Mouse (Mus musculus) midbrain, embryonic 14.5 days (tissue): ENCODE measurements around the gene Tbc1d21. TPM values are rescaled to one million over a fixed set of nuclear protein-coding genes. Genes with fewer than 3 reads are reported as not detected.
A peak's percentile ranks its signal among the peaks of the same experiment; 100 is the strongest.

Experiments used
- ATAC-seq: fragments of 200-750 bp; cut with Nextera tagmentation; 2 replicates; pipeline ENCODE4 v1.8.0; 2017; ENCODE audit warnings: moderate number of reproducible peaks, moderate library complexity; ENCODE audit not compliant: low FRiP score, low TSS enrichment
- DNase-seq: peaks from one replicate; pipeline ENCODE4 v3.0.0-alpha.2; 2015
- H3K27ac ChIP-seq: fragments of 300-500 bp; sonication (generic); replicated peaks from 2 replicates; pipeline ENCODE4 v1.5.1; 2014; ENCODE audit warnings: mild to moderate bottlenecking, low read depth, low read length, moderate library complexity
- H3K27me3 ChIP-seq: fragments of 300-500 bp; sonication (generic); 2 replicates; pipeline ENCODE4 v1.6.1; 2014; ENCODE audit warnings: low read length, control low read depth, mixed read lengths; ENCODE audit not compliant: control insufficient read depth, insufficient read depth
- H3K36me3 ChIP-seq: fragments of 300-500 bp; sonication (generic); 2 replicates; pipeline ENCODE4 v1.6.1; 2014; ENCODE audit warnings: low read length, control low read depth; ENCODE audit not compliant: control insufficient read depth, insufficient read depth
- H3K4me1 ChIP-seq: fragments of 300-500 bp; sonication (generic); 2 replicates; pipeline ENCODE4 v1.6.1; 2014; ENCODE audit warnings: mild to moderate bottlenecking, antibody characterized with exemption, low read length, control low read depth; ENCODE audit not compliant: control insufficient read depth, insufficient read depth
- H3K4me2 ChIP-seq: fragments of 300-500 bp; sonication (generic); 2 replicates; pipeline ENCODE4 v1.6.1; 2014; ENCODE audit warnings: mild to moderate bottlenecking, low read length, moderate library complexity
- H3K4me3 ChIP-seq: fragments of 300-500 bp; sonication (generic); replicated peaks from 2 replicates; pipeline ENCODE4 v1.5.1; 2014; ENCODE audit warnings: low read depth, low read length
- H3K9ac ChIP-seq: fragments of 300-500 bp; sonication (generic); replicated peaks from 2 replicates; pipeline ENCODE4 v1.6.1; 2014; ENCODE audit warnings: mild to moderate bottlenecking, low read length, moderate library complexity
- H3K9me3 ChIP-seq: fragments of 300-500 bp; sonication (generic); 2 replicates; pipeline ENCODE4 v1.6.1; 2016; ENCODE audit warnings: low read length, control low read depth, mixed read lengths; ENCODE audit not compliant: control insufficient read depth
- WGBS: fragments of 180-500 bp; shearing (Covaris S2); extraction: QIAGEN DNeasy Blood & Tissue Kit; methylation state at CpG from one replicate; pipeline ENCODE4 v1.1.7; 2014; 5-methylcytosine and 5-hydroxymethylcytosine counted together
- polyA plus RNA-seq: library from polyadenylated mRNA; unstranded; fragments of >200 nt; fragmentation: Nextera tagmentation; extraction: Ambion mirVana; gene quantifications from 2 replicates; pipeline ENCODE4 v1.2.1, GENCODE M21; 2014

Tbc1d21 gene
- polyA plus RNA-seq, result not detected in 2 replicates

GRCm38 (mm10) chr9:58370355-58370754 is at the start of gene Tbc1d21:
Tbc1d21 (minus strand) TSS chr9:58370455.
- DNase-seq (no peak), ATAC-seq (no peak)
- Histone ChIP-seq H3K27ac (no peak within 1 kb of the TSS), H3K9ac (no peak within 1 kb of the TSS), H3K4me1 (0 out of 2 replicates have a peak, but pooled peaks cover 3% of the 10 kb centered on the region), H3K36me3 (no peaks in the 10 kb centered on the region), H3K4me2 (no peak within 1 kb of the TSS), H3K27me3 (no peaks in the 10 kb centered on the region), H3K4me3 (no peak within 1 kb of the TSS), H3K9me3 (no peaks in the 10 kb centered on the region)
- 100% methylated on average over 1 of the region's 1 CpGs for WGBS

GRCm38 (mm10) chr9:58411556-58411955 is 41.3 kb upstream of the Tbc1d21 start:
- WGBS, result 81% methylated on average over 9 of the region's 9 CpGs
- DNase-seq, result no peak

DNA sequence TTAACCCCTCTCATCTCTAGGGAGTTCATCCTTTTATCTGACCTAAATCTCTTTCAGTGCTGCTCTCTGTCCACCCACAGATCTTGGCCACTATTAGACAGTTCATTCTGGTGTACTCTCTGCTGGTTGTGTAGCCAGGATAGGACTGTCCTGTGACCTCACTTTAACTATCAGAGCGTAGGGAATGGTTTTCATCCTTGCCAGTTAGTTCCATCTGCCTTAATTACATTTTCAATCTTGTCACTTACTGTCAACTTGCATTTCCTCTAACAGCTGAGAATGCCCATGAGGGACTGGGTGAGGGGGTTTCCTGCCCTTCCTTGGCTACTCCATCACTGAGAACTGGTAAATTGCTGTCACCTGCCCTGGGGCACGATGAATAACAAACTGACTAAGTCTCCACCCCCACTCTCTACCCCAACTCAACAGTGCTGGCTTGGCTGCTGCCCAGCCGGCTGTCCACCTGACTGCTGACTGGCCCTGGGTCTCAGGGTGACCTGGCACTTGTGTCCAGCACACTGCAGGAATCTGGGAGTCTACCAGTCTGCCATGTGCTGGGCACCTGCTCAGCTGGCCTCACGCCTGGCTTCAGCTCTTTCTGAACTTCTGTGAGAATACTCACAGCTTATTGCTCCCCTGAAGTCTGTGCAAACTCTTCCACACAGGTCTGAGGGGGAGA is 39.9 kb upstream of the Tbc1d21 start:
- ATAC-seq, result no peak
- WGBS, result 64% methylated on average over 4 of the region's 4 CpGs

More at GRCm38 (mm10) chr9:58411556-58411955, 41.3 kb upstream of the Tbc1d21 start:
- Histone ChIP-seq H3K4me1 (0 out of 2 replicates have a peak, but pooled peaks cover 7% of the 10 kb centered on the region), H3K4me3 (no peak overlapping the region), H3K9ac (no peak overlapping the region), H3K27ac (no peak overlapping the region), H3K36me3 (no peaks in the 10 kb centered on the region), H3K9me3 (no peaks in the 10 kb centered on the region), H3K4me2 (no peak overlapping the region), H3K27me3 (no peaks in the 10 kb centered on the region)
- no peak for ATAC-seq

GRCm38 (mm10) chr9:58409247-58409646 is 39.0 kb upstream of the Tbc1d21 start:
- no peak overlapping the region for H3K4me2 ChIP-seq
- H3K9me3 ChIP-seq, result no peaks in the 10 kb centered on the region
- H3K9ac ChIP-seq, result no peak overlapping the region
- 0 out of 2 replicates have a peak, but pooled peaks cover 7% of the 10 kb centered on the region for H3K4me1 ChIP-seq
- no peaks in the 10 kb centered on the region for H3K36me3 ChIP-seq
- no peaks in the 10 kb centered on the region for H3K27me3 ChIP-seq
- no peak overlapping the region for H3K27ac ChIP-seq
- H3K4me3 ChIP-seq, result no peak overlapping the region
- no peak for ATAC-seq
- no peak for DNase-seq
- 68% methylated on average over 2 of the region's 2 CpGs for WGBS

More for the DNA sequence above, 39.9 kb upstream of the Tbc1d21 start:
- Histone ChIP-seq H3K27me3 (no peaks in the 10 kb centered on the region), H3K4me3 (no peak overlapping the region), H3K4me1 (0 out of 2 replicates have a peak, but pooled peaks cover 7% of the 10 kb centered on the region), H3K9ac (no peak overlapping the region), H3K4me2 (no peak overlapping the region), H3K9me3 (no peaks in the 10 kb centered on the region), H3K27ac (no peak overlapping the region), H3K36me3 (no peaks in the 10 kb centered on the region)
- peak; percentile 31 for DNase-seq

- Histone ChIP-seq H3K4me2 (no peak overlapping the region), H3K27ac (no peak overlapping the region), H3K9ac (no peak overlapping the region), H3K4me1 (no peaks in the 10 kb centered on the region), H3K4me3 (no peak overlapping the region), H3K27me3 (no peaks in the 10 kb centered on the region), H3K9me3 (no peaks in the 10 kb centered on the region), H3K36me3 (no peaks in the 10 kb centered on the region)
- DNase-seq (no peak), ATAC-seq (no peak)
- 75% methylated on average over 4 of the region's 4 CpGs for WGBS
Observed at GRCm38 (mm10) chr9:58404412-58404811, 34.2 kb upstream of the Tbc1d21 start.

- no peak for ATAC-seq
- 88% methylated on average over 6 of the region's 6 CpGs for WGBS
- H3K4me2 ChIP-seq, result no peak overlapping the region
- no peak for DNase-seq
- no peaks in the 10 kb centered on the region for H3K4me1 ChIP-seq
- H3K9me3 ChIP-seq, result no peaks in the 10 kb centered on the region
- no peaks in the 10 kb centered on the region for H3K36me3 ChIP-seq
- no peaks in the 10 kb centered on the region for H3K27me3 ChIP-seq
- H3K9ac ChIP-seq, result no peak overlapping the region
- no peak overlapping the region for H3K27ac ChIP-seq
- H3K4me3 ChIP-seq, result no peak overlapping the region
Observed at GRCm38 (mm10) chr9:58401371-58402082, 31.3 kb upstream of the Tbc1d21 start.

DNA sequence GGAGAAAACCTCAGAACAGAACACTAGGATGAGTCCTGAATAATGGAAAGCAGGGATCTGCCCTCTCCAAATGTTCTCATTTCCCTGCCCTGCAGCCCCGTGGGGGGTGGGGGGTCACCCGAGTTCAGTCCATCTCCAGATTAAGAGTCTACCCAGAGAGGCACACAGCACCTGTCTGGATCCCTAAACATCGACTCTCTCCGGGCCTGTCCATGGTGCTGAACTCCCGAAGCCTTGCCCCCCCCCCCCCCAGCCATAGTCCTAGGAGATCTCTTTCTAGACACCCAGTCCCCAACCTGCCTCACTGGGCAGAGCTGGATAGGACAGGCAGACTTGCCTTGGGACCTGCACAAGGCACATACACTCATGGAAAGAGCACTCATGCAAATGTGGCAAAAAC is 29.4 kb upstream of the Tbc1d21 start:
- Histone ChIP-seq H3K4me3 (no peak overlapping the region), H3K4me1 (no peaks in the 10 kb centered on the region), H3K27me3 (no peaks in the 10 kb centered on the region), H3K36me3 (no peaks in the 10 kb centered on the region), H3K9me3 (no peaks in the 10 kb centered on the region), H3K4me2 (no peak overlapping the region), H3K9ac (no peak overlapping the region), H3K27ac (no peak overlapping the region)
- WGBS, result 33% methylated on average over 5 of the region's 5 CpGs
- DNase-seq, result no peak
- ATAC-seq, result no peak

DNA sequence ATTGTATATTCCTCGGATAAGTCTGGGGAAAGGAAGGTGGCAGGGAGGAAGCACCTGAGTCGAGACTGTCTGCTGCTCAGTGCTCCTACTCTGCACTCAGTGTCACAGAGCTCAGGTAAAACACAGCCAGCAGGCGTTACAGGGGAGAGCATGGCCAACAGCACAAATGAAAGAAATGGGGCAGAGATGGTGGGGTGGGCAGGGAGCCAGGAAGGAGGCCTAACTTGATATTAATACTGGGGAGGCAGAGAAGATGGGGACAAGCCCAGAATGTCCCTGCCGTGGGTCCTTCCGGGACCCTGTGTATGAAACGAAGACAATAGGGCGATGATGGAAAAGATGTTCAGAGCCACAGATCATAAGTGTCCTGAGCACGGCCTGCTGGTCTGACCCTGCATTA is 24.4 kb upstream of the Tbc1d21 start:
- no peak for DNase-seq
- WGBS, result 88% methylated on average over 8 of the region's 8 CpGs

GRCm38 (mm10) chr9:58393875-58394274 is 23.6 kb upstream of the Tbc1d21 start:
- no peak overlapping the region for H3K4me3 ChIP-seq
- no peak for DNase-seq
- no peak for ATAC-seq
- no peaks in the 10 kb centered on the region for H3K27me3 ChIP-seq
- H3K9ac ChIP-seq, result no peak overlapping the region
- H3K36me3 ChIP-seq, result no peaks in the 10 kb centered on the region
- H3K4me1 ChIP-seq, result no peaks in the 10 kb centered on the region
- no peaks in the 10 kb centered on the region for H3K9me3 ChIP-seq
- 31% methylated on average over 1 of the region's 1 CpGs for WGBS
- no peak overlapping the region for H3K4me2 ChIP-seq
- no peak overlapping the region for H3K27ac ChIP-seq

More for the DNA sequence above, 24.4 kb upstream of the Tbc1d21 start:
- Histone ChIP-seq H3K4me2 (no peak overlapping the region), H3K4me3 (no peak overlapping the region), H3K4me1 (no peaks in the 10 kb centered on the region), H3K36me3 (no peaks in the 10 kb centered on the region), H3K9me3 (no peaks in the 10 kb centered on the region), H3K27ac (no peak overlapping the region), H3K9ac (no peak overlapping the region), H3K27me3 (no peaks in the 10 kb centered on the region)
- no peak for ATAC-seq
